Mouse (Mus musculus): Measurements from ENCODE around the gene Eipr1. TPM values are rescaled to one million over a fixed set of nuclear protein-coding genes. Genes with fewer than 3 reads are reported as not detected.

The Eipr1 gene
- total RNA-seq, 2 experiments from 2014 or later, result 47.5 to 54.1 TPM

- DNase-seq, result no peak
These were observed 71.9 kb downstream of the Eipr1 start for GRCm38 (mm10) chr12:28823518-28823917.

GRCm38 (mm10) chr12:28829502-28829901, 77.9 kb downstream of the Eipr1 start:
- no peak for DNase-seq

- DNase-seq, result no peak
These were observed 78.9 kb downstream of the Eipr1 start for GRCm38 (mm10) chr12:28830471-28830870.

- peak in 1 of 2 experiments; percentile 35 for DNase-seq
These were observed 79.6 kb downstream of the Eipr1 start for GRCm38 (mm10) chr12:28831066-28831733.

- no peak for DNase-seq
These were observed 82.7 kb downstream of the Eipr1 start for GRCm38 (mm10) chr12:28834266-28834665.

DNA sequence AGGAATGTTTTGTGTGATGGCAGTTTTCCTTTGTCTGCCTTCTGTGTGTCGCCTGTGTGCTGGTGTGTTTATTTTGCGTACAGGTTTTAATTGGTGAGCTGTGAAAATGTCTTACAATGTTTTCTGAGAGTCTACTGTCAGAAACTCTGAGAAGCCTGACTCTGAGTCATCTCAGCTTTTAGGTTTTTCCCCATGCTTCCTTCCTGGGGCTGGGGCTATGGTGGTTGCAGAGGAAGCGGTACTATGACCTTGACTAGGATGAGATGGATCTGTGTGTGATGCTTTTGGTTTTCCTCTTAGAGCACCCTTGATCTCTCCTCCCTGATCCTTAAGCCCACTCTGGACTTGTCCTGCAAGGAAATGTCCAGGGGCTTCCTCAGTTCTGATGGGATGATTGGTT, 84.1 kb downstream of the Eipr1 start:
- DNase-seq, result no peak

GRCm38 (mm10) chr12:28838268-28838667, 86.7 kb downstream of the Eipr1 start:
- no peak for DNase-seq

DNA sequence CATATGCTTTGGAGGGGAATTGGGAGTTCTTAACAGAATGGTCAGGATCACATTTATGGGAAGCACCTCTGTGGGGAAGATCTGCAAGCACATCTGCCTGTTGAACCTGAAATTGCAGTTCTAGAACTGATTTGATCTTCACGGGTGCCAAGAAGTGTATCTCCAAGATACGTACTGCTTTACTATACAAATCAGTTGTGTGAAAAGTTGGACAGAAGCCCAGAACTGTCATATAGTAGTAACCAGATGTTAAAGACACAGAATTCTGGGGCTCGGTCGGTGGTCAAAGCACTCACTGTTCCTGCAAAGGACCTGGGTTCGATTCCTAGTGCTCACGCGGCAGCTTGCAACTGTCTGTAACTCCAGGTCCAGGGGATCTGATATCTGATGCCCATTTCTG, 87.4 kb downstream of the Eipr1 start:
- DNase-seq, result no peak

DNA sequence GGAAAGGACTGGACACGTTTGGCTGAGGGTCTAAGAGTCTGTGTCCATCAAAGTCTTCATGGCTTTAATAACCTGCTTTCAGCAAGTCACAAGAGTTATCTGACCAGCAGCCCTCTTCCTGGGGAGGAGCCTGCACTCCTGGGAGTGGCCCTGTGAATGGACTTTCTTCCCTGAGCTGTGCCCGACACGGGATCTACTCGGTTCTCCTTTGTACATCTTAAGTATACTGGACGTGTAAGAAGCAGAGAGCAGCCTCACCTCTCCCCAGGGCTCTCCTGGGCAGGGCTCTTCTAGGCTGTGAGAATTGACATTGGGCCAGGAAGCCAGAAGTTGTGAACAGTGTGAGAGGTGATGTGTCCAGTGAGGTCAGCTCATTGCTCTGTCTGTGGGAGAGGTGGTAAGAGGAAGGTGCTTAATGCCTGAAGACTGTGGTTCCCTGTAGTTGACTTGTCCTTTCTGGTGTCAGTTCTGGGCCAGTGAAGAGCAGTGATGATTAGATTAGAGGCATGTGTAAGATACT, 89.6 kb downstream of the Eipr1 start:
- DNase-seq, result no peak

GRCm38 (mm10) chr12:28845811-28846210, 94.2 kb downstream of the Eipr1 start:
- DNase-seq, result no peak

GRCm38 (mm10) chr12:28847401-28847800, 95.8 kb downstream of the Eipr1 start:
- no peak for DNase-seq

DNA sequence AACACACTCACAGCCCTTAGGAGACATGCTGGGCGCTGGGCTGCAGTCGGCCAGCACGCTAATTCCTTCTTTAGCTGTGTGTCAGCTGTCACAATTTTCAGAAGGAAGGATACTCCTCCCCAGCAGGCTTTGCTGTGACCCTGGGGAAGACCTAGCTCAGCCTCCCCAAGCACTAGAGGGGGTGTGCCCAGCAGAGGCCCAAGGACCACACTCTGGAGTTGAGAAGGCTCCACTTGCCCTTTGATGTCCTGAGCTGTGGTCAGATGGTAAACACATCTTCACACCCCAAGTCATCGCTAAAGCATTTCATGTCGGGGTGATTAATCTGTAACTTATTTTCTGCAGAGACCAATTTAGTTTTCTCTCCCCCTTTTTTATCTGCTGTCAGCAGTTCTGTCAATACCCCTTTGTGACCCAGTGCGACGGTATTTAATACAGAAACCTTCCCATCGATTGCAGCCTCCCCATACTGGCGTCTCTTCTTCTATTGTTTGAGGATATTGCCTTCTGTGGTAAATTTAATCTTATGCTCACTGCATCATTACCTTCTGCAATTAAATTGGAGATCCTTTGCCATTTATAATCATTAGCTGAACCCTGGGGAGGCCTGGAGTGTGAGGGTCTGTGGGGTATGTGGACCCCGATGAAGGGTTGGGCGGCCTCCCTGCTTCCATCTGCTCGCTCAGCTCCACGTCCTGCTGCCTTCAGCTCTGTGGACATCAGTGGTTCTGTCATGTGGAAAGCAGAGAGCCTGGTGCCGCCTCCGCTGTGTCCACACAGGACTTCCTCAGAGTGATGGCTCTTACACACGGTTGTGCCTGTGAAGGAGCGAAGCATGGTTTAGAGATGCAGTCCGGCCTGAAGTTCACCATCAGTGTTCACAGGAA, 97.4 kb downstream of the Eipr1 start:
- DNase-seq, result no peak

- no peak for DNase-seq
These were observed 108.1 kb downstream of the Eipr1 start for GRCm38 (mm10) chr12:28859495-28860263.

DNA sequence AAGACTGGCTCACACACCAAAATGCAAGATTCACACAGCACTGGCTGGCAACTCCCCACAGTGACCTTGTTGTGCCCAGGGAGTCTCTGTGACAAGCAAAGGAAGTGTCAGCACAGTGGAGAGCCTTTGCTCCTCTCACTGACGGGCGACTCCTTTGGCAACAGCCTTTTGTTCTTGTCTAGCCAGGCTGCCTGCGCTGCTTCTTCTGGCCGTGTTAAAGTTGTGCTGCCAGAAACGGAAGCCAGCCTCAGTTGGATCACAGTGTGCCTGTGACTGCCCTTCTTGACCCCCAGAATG, 108.6 kb downstream of the Eipr1 start:
- no peak for DNase-seq

DNA sequence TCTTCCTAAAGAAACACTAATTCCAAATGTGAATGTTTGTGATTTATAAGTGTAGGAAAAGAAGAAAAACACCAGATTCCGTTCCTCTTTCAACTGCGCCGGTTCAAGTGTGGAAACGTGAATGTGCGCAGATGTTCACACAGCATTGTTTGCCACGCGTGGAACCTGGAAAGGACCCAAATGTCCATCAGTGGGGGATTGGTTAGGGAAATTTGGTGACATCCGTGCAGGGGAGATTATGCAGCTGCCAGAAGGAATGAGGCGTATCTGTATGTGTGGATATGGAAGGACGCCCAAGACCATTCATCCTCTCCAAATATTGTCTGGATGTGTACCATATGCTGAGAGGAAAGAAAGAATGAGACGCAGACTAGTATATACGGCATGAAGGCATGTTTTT, 111.7 kb downstream of the Eipr1 start:
- no peak for DNase-seq

DNA sequence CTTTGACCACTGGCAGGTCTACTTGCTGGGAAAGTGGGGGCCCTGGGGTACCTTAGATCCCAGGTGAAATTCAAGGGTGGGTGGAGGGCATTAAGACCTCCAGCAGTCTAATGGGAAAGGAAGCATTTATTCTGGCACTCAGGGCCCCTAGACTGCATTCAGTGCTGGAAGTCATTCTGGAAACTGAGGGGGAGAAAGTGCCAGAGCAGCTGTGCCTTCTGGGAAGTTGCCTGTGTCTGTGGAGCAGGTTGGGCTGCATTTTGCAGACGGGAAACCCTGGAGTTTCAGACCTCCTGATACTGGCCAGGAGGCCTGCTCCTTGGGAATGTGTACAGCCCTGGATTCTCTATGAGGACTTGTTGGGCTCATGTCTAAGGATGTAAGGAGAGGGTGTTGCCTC, 114.5 kb downstream of the Eipr1 start:
- no peak for DNase-seq

GRCm38 (mm10) chr12:28868794-28869193, 117.2 kb downstream of the Eipr1 start:
- no peak for DNase-seq

- DNase-seq, result peak; percentile 74 to 76
These were observed 120.7 kb downstream of the Eipr1 start for GRCm38 (mm10) chr12:28872271-28872670.

GRCm38 (mm10) chr12:28874781-28875251, 123.2 kb downstream of the Eipr1 start:
- DNase-seq, result no peak

GRCm38 (mm10) chr12:28875471-28875870, 123.9 kb downstream of the Eipr1 start:
- no peak for DNase-seq

- no peak for DNase-seq
These were observed 128.9 kb downstream of the Eipr1 start for GRCm38 (mm10) chr12:28880471-28880870.

DNA sequence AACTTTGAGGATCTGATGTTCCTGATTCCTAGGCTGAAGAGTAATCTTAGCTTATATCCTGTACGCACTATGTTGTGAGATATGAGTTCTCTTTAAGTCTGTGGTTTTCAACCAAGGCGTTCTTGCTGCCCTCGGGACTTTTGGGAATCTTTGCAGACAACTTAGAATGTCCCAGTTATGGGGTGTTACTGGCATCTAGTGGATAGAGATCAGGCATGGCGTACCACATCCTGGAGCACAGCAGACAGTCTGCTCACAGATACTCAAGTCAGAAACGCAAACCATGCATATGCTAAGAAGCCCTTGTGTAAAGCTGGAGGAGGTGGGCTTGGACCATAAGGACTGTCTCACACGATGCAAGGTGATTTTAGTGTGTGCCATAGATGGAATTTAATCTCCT, 136.1 kb downstream of the Eipr1 start:
- DNase-seq, result no peak
